Mouse (Mus musculus): ENCODE measurements around the gene Cdc34b.
"Not testable (repeated sequence)": the region's sequence is repeated elsewhere in the genome, so short reads cannot be mapped to it uniquely, and the experiment has no call there.

Gene Cdc34b

GRCm38 (mm10) chr11:94741732-94742272 is at the start of gene Cdc34b:
Gene Cdc34b (plus strand): TSS chr11:94741782.
- in situ Hi-C loops (cut with MboI, MseI) = no loop called here

GRCm38 (mm10) chr11:94692502-94692901 is 49.1 kb upstream of the Cdc34b start:
- in situ Hi-C loops (cut with MboI, MseI) = not testable (repeated sequence)

GRCm38 (mm10) chr11:94695508-94695907 is 46.1 kb upstream of the Cdc34b start:
- in situ Hi-C loops (cut with MboI, MseI) = no loop called here

- in situ Hi-C loops (cut with MboI, MseI) = no loop called here
These were observed 44.4 kb upstream of the Cdc34b start for GRCm38 (mm10) chr11:94697140-94697539.

- in situ Hi-C loops (cut with MboI, MseI) = no loop called here
These were observed 43.7 kb upstream of the Cdc34b start for GRCm38 (mm10) chr11:94697703-94698464.

- in situ Hi-C loops (cut with MboI, MseI) = no loop called here
These were observed 42.2 kb upstream of the Cdc34b start for GRCm38 (mm10) chr11:94699399-94699798.

- in situ Hi-C loops (cut with MboI, MseI) = no loop called here
These were observed 40.0 kb upstream of the Cdc34b start for GRCm38 (mm10) chr11:94701401-94702215.

GRCm38 (mm10) chr11:94702216-94702610 is 39.4 kb upstream of the Cdc34b start:
- in situ Hi-C loops (cut with MboI, MseI) = no loop called here

- in situ Hi-C loops (cut with MboI, MseI) = no loop called here
These were observed 37.6 kb upstream of the Cdc34b start for GRCm38 (mm10) chr11:94704020-94704419.

- in situ Hi-C loops (cut with MboI, MseI) = no loop called here
These were observed 37.1 kb upstream of the Cdc34b start, which contains the start of gene Gm11541 for GRCm38 (mm10) chr11:94704472-94704871. Gene Gm11541 (minus strand): TSS chr11:94704499.

GRCm38 (mm10) chr11:94713246-94713860 is 28.2 kb upstream of the Cdc34b start:
- in situ Hi-C loops (cut with MboI, MseI) = no loop called here

GRCm38 (mm10) chr11:94715622-94716021 is 26.0 kb upstream of the Cdc34b start:
- in situ Hi-C loops (cut with MboI, MseI) = no loop called here

GRCm38 (mm10) chr11:94716754-94717153 is 24.8 kb upstream of the Cdc34b start:
- in situ Hi-C loops (cut with MboI, MseI) = no loop called here

GRCm38 (mm10) chr11:94717239-94717638 is 24.3 kb upstream of the Cdc34b start:
- in situ Hi-C loops (cut with MboI, MseI) = no loop called here

GRCm38 (mm10) chr11:94718113-94718909 is 23.3 kb upstream of the Cdc34b start:
- in situ Hi-C loops (cut with MboI, MseI) = no loop called here

- in situ Hi-C loops (cut with MboI, MseI) = no loop called here
These were observed 22.4 kb upstream of the Cdc34b start for GRCm38 (mm10) chr11:94719216-94719615.

- in situ Hi-C loops (cut with MboI, MseI) = no loop called here
These were observed 14.3 kb upstream of the Cdc34b start for GRCm38 (mm10) chr11:94727306-94727705.

- in situ Hi-C loops (cut with MboI, MseI) = no loop called here
These were observed 13.0 kb upstream of the Cdc34b start for GRCm38 (mm10) chr11:94728545-94728944.

GRCm38 (mm10) chr11:94729565-94729964 is 12.0 kb upstream of the Cdc34b start:
- in situ Hi-C loops (cut with MboI, MseI) = no loop called here

GRCm38 (mm10) chr11:94730261-94730660 is 11.3 kb upstream of the Cdc34b start:
- in situ Hi-C loops (cut with MboI, MseI) = no loop called here

- in situ Hi-C loops (cut with MboI, MseI) = no loop called here
These were observed 10.4 kb upstream of the Cdc34b start for GRCm38 (mm10) chr11:94731229-94731628.

Measured in regulatory T cell (primary cell).